Mouse (Mus musculus) small intestine, adult 10 weeks (tissue): ENCODE data around the gene Yipf4. TPM values are rescaled to one million over a fixed set of nuclear protein-coding genes. Genes with fewer than 3 reads are reported as not detected.

Experiments
- polyA plus RNA-seq: library from polyadenylated mRNA; stranded (reverse); fragments of 350-450 nt; fragmentation: Illumina TruSeq; extraction: RNeasy Lipid Tissue Mini Kit (QIAGEN cat#74804); gene quantifications from one replicate; pipeline ENCODE4 v1.2.3, GENCODE M21; 2014; ENCODE audit warnings: low replicate concordance

Yipf4 gene
- polyA plus RNA-seq = 330 TPM

GRCm38 (mm10) chr17:74489024-74489900, at the start of gene Yipf4:
TSS of gene Yipf4 (plus strand) at chr17:74489493.

DNA sequence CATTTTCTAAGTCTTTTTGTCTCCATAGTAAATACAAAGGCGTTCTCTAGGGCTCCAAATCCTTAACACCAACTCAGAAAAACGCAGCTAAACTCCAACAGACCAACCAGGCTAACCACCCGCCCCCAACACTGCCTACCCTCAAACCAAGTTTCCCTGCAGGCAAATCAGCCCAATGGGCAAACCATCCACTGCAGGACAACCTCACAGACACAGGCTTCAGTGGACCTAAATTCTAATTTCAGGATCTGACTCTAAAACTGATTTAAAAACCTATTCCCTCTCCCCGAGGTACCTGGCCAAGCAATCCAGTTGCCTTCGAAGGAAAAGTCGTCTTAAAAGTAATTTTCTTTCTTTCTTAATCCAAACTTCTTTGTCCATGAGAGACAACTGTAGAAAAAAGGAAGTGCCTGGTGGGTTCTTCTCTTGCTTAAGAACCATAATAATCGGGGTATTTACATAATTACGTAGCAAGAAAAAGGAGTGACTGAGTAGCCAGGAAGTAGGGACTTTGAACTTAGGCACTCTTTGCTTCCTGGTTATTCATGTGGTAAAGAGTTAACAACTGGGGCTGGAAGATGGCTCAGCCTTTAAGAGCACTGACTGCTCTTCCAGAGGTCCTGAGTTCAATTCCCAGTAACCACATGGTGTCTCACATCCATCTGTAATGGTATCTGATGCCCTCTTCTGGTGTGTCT, 30.4 kb upstream of the Yipf4 start, which contains the start of gene Nlrc4:
TSS of gene Nlrc4 (minus strand) at position 432 of the 698 bp plus-strand sequence.

GRCm38 (mm10) chr17:74527729-74528607, 38.7 kb downstream of the Yipf4 start, which contains the start of gene Birc6:
TSS of gene Birc6 (plus strand) at chr17:74528295.

Other genes with a start within 250 kb of the Yipf4 start
- 79.0 TPM for gene Memo1, start 194.0 kb upstream of the Yipf4 start, polyA plus RNA-seq
- gene Dpy30, start 165.5 kb upstream of the Yipf4 start, polyA plus RNA-seq = 121 TPM
- 41.6 TPM for gene Spast, start 150.5 kb upstream of the Yipf4 start, polyA plus RNA-seq
- gene Slc30a6, start 93.9 kb upstream of the Yipf4 start, polyA plus RNA-seq = 42.5 TPM
- gene Nlrc4, start 30.4 kb upstream of the Yipf4 start, polyA plus RNA-seq = 44.9 TPM
- gene Birc6, start 38.8 kb downstream of the Yipf4 start, polyA plus RNA-seq = 158 TPM
- 3.4 TPM for gene Ttc27, start 228.2 kb downstream of the Yipf4 start, polyA plus RNA-seq